Mouse (Mus musculus) cerebellum, postnatal 4 days (tissue): ENCODE data around the gene Slc13a4.
A peak's percentile ranks its signal among the peaks of the same experiment; 100 is the strongest.

Experiments
- DNase-seq, 2 experiments: peaks; one replicate each; pipeline ENCODE4 v3.0.0; 2022; ENCODE audit warnings: low spot score in 2 of 2, mixed read lengths in 1 of 2

The Slc13a4 gene

GRCm38 (mm10) chr6:35303355-35303900, 4.5 kb downstream of the Slc13a4 start:
- DNase-seq, result no peak

- DNase-seq, result no peak
Measured at GRCm38 (mm10) chr6:35302581-35302980, 5.3 kb downstream of the Slc13a4 start.

- DNase-seq, result no peak
Measured at GRCm38 (mm10) chr6:35298323-35298722, 9.6 kb downstream of the Slc13a4 start.

GRCm38 (mm10) chr6:35297516-35298227, 10.3 kb downstream of the Slc13a4 start:
- no peak for DNase-seq

GRCm38 (mm10) chr6:35297001-35297400, 10.9 kb downstream of the Slc13a4 start:
- DNase-seq, result no peak

- DNase-seq, result no peak
Measured at GRCm38 (mm10) chr6:35294964-35295363, 13.0 kb downstream of the Slc13a4 start.

GRCm38 (mm10) chr6:35289676-35290075, 18.3 kb downstream of the Slc13a4 start:
- DNase-seq, result no peak

- DNase-seq, result no peak
Measured at GRCm38 (mm10) chr6:35288920-35289319, 19.0 kb downstream of the Slc13a4 start.

GRCm38 (mm10) chr6:35288114-35288761, 19.7 kb downstream of the Slc13a4 start:
- peak in 1 of 2 experiments; percentile 51 for DNase-seq

GRCm38 (mm10) chr6:35279306-35279705, 28.6 kb downstream of the Slc13a4 start:
- DNase-seq, result no peak

- DNase-seq, result no peak
Measured at GRCm38 (mm10) chr6:35277903-35278587, 29.9 kb downstream of the Slc13a4 start.

GRCm38 (mm10) chr6:35273391-35274082, 34.4 kb downstream of the Slc13a4 start:
- DNase-seq, result no peak

- no peak for DNase-seq
Measured at GRCm38 (mm10) chr6:35271868-35272765, 35.8 kb downstream of the Slc13a4 start.

GRCm38 (mm10) chr6:35271094-35271855, 36.7 kb downstream of the Slc13a4 start:
- DNase-seq, result peak in 1 of 2 experiments; percentile 36

GRCm38 (mm10) chr6:35269643-35270042, 38.3 kb downstream of the Slc13a4 start:
- no peak for DNase-seq

GRCm38 (mm10) chr6:35268711-35269110, 39.2 kb downstream of the Slc13a4 start:
- no peak for DNase-seq

GRCm38 (mm10) chr6:35265580-35266278, 42.2 kb downstream of the Slc13a4 start:
- no peak for DNase-seq

GRCm38 (mm10) chr6:35260531-35260930, 47.4 kb downstream of the Slc13a4 start:
- DNase-seq, result no peak

GRCm38 (mm10) chr6:35259526-35259925, 48.4 kb downstream of the Slc13a4 start:
- DNase-seq, result no peak
